Mouse (Mus musculus) cortical plate, adult 2 months (tissue): Measurements from ENCODE around the gene Il4ra.

Experiments
- CTCF ChIP-seq: fragments of 200-500 bp; IDR thresholded peaks from 2 replicates; pipeline ENCODE4 v1.5.1; 2011; ENCODE audit warnings: mild to moderate bottlenecking, control low read depth, low read length; ENCODE audit not compliant: insufficient read depth; ENCODE audit errors: extremely low read depth
- POLR2A ChIP-seq: fragments of 200-500 bp; IDR thresholded peaks from 2 replicates; pipeline ENCODE4 v1.6.1; 2011; ENCODE audit warnings: mild to moderate bottlenecking, low read length, control low read depth; ENCODE audit not compliant: insufficient read depth; ENCODE audit errors: extremely low read depth

- TF ChIP-seq CTCF (no peak), POLR2A (no peak)
Observed at GRCm38 (mm10) chr7:125593831-125594230, 41.9 kb downstream of the Il4ra start.
